Mouse (Mus musculus): ENCODE measurements at regions not wholly inside any gene's neighbourhood (a gene's known extent, or its start where the extent isn't known, plus 50 kb on each side); places are given as distances from the start of the nearest gene placed in this dataset.

DNA sequence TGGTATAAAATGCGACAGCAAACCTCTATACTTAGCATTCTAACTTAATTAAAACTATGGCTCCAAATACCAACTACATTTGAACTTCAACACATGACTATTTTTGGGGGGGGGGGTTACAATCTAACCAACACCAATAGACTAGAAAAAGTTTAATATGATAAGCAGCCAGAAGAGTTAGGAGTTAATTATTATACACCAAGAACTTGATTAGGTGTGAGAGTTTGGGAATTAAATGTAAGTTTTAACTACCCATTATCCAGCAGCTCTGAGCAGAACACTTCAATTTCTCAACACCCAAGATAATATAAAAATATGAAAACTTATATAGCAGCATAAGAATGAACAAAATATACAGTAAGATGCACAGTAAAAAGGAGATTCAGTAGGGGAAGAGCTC is 59.2 kb upstream of the Rgs17 start:
- TF ChIP-seq CTCF (IDR thresholded peaks at IDR 0.05; ENCODE audit: borderline replicate concordance, control insufficient read depth, extremely low read depth, insufficient read depth, low read length, poor library complexity) (no peak), POLR2A (IDR thresholded peaks at IDR 0.05; ENCODE audit: control insufficient read depth, extremely low read depth, insufficient read depth, low read length, poor library complexity) (no peak)
- no peak overlapping the region for H3K27ac ChIP-seq (ENCODE audit: control insufficient read depth, insufficient read depth, low read length)
- H3K4me3 ChIP-seq (ENCODE audit: control insufficient read depth, insufficient read depth, low read length) = no peak overlapping the region
- no peaks in the 10 kb centered on the region for H3K4me1 ChIP-seq (replicated peaks; ENCODE audit: control insufficient read depth, insufficient read depth, low read length)
- H3K27me3 ChIP-seq (ENCODE audit: control insufficient read depth, insufficient read depth, low read length) = no peaks in the 10 kb centered on the region
- H3K36me3 ChIP-seq (ENCODE audit: control insufficient read depth, insufficient read depth, low read length) = no peaks in the 10 kb centered on the region
- WGBS = 93% methylated on average over 1 of the region's 1 CpGs
- no peak for DNase-seq

DNA sequence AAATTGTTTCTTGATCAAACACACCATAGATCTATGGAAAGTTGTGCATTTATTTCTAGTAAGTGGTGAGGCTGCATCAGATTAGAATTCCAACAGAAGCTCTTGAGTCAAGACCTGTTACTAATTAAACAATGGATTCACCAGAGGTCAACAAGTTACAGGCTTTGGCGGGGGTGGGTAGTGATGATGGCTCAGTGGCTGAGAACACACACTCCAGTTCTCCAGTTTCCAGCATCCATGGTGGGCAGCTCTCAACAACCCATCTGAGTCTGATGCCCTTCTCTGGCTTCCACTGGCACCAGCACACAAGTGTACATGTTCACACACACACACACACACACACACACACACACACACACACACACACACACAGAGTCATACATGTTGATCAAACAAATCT is 56.3 kb upstream of the Rgs17 start:
- no peaks in the 10 kb centered on the region for H3K4me1 ChIP-seq (replicated peaks; ENCODE audit: control insufficient read depth, insufficient read depth, low read length)
- no peaks in the 10 kb centered on the region for H3K27me3 ChIP-seq (ENCODE audit: control insufficient read depth, insufficient read depth, low read length)
- H3K36me3 ChIP-seq (ENCODE audit: control insufficient read depth, insufficient read depth, low read length) = no peaks in the 10 kb centered on the region
- DNase-seq = no peak
- no peak overlapping the region for H3K4me3 ChIP-seq (ENCODE audit: control insufficient read depth, insufficient read depth, low read length)
- no peak for TF ChIP-seq CTCF (IDR thresholded peaks at IDR 0.05; ENCODE audit: borderline replicate concordance, control insufficient read depth, extremely low read depth, insufficient read depth, low read length, poor library complexity)
- TF ChIP-seq POLR2A (IDR thresholded peaks at IDR 0.05; ENCODE audit: control insufficient read depth, extremely low read depth, insufficient read depth, low read length, poor library complexity) = no peak
- H3K27ac ChIP-seq (ENCODE audit: control insufficient read depth, insufficient read depth, low read length) = no peak overlapping the region
- WGBS = 88% methylated on average over 1 of the region's 1 CpGs
